Mouse (Mus musculus): ENCODE measurements around the gene Btbd7.

The Btbd7 gene

GRCm38 (mm10) chr12:102779452-102779851, 98.8 kb downstream of the Btbd7 start:
- DNase-seq (ENCODE audit: low spot score), result no peak

- no peak for DNase-seq (ENCODE audit: low spot score)
Measured at GRCm38 (mm10) chr12:102778151-102778550, 100.1 kb downstream of the Btbd7 start.

- DNase-seq (ENCODE audit: low spot score), result no peak
Measured at GRCm38 (mm10) chr12:102776035-102776434, 102.2 kb downstream of the Btbd7 start.

- no peak for DNase-seq (ENCODE audit: low spot score)
Measured at GRCm38 (mm10) chr12:102772676-102773075, 105.6 kb downstream of the Btbd7 start.

GRCm38 (mm10) chr12:102771601-102772000, 106.7 kb downstream of the Btbd7 start:
- DNase-seq (ENCODE audit: low spot score), result no peak

- no peak for DNase-seq (ENCODE audit: low spot score)
Measured at GRCm38 (mm10) chr12:102769000-102769399, 109.3 kb downstream of the Btbd7 start.

GRCm38 (mm10) chr12:102763696-102764095, 114.6 kb downstream of the Btbd7 start:
- no peak for DNase-seq (ENCODE audit: low spot score)

GRCm38 (mm10) chr12:102761668-102762067, 116.6 kb downstream of the Btbd7 start:
- no peak for DNase-seq (ENCODE audit: low spot score)

- DNase-seq (ENCODE audit: low spot score), result no peak
Measured at GRCm38 (mm10) chr12:102758936-102759335, 119.3 kb downstream of the Btbd7 start.

- no peak for DNase-seq (ENCODE audit: low spot score)
Measured at GRCm38 (mm10) chr12:102758403-102758756, 119.9 kb downstream of the Btbd7 start, which contains the start of gene Gm20604. Gm20604 (minus strand) TSS chr12:102758672.

GRCm38 (mm10) chr12:102757689-102758402, 120.4 kb downstream of the Btbd7 start, which contains the start of the genes Gm28051, Gon7 and Ubr7:
Gm28051 (minus strand) TSS chr12:102757765.
Gon7 (minus strand) TSS chr12:102757803.
Ubr7 (plus strand) TSS chr12:102757967.
- peak; percentile 89 for DNase-seq (ENCODE audit: low spot score)

- no peak for DNase-seq (ENCODE audit: low spot score)
Measured at GRCm38 (mm10) chr12:102757055-102757688, 121.1 kb downstream of the Btbd7 start.

- no peak for DNase-seq (ENCODE audit: low spot score)
Measured at GRCm38 (mm10) chr12:102756304-102756703, 122.0 kb downstream of the Btbd7 start.

- DNase-seq (ENCODE audit: low spot score), result no peak
Measured at GRCm38 (mm10) chr12:102748256-102748655, 130.0 kb downstream of the Btbd7 start.

GRCm38 (mm10) chr12:102744839-102745238, 133.4 kb downstream of the Btbd7 start:
- DNase-seq (ENCODE audit: low spot score), result no peak

GRCm38 (mm10) chr12:102743589-102744574, 134.4 kb downstream of the Btbd7 start, which contains the start of the genes Moap1 and Tmem251:
Moap1 (minus strand) TSS chr12:102743661.
Tmem251 (plus strand) TSS chr12:102743762.
- DNase-seq (ENCODE audit: low spot score), result peak; percentile 80

- DNase-seq (ENCODE audit: low spot score), result no peak
Measured at GRCm38 (mm10) chr12:102743036-102743588, 135.2 kb downstream of the Btbd7 start.

GRCm38 (mm10) chr12:102742056-102742455, 136.2 kb downstream of the Btbd7 start:
- no peak for DNase-seq (ENCODE audit: low spot score)

GRCm38 (mm10) chr12:102740285-102740684, 138.0 kb downstream of the Btbd7 start:
- no peak for DNase-seq (ENCODE audit: low spot score)

- no peak for DNase-seq (ENCODE audit: low spot score)
Measured at GRCm38 (mm10) chr12:102739096-102739495, 139.2 kb downstream of the Btbd7 start.

- no peak for DNase-seq (ENCODE audit: low spot score)
Measured at GRCm38 (mm10) chr12:102733381-102733780, 144.9 kb downstream of the Btbd7 start.

All from ovary, postnatal 14 days (tissue).